Mouse (Mus musculus): ENCODE data around the gene Stag1.

GRCm38 (mm10) chr9:100964106-100964505 is 366.5 kb downstream of the Stag1 start:
- TF ChIP-seq GATA1 (IDR thresholded peaks at IDR 0.05; ENCODE audit: low read length) (no peak), TAL1 (IDR thresholded peaks at IDR 0.05; ENCODE audit: low read length) (no peak)
